Mouse (Mus musculus): ENCODE measurements around the gene Gcfc2.
A peak's percentile ranks its signal among the peaks of the same experiment; 100 is the strongest.

DNA sequence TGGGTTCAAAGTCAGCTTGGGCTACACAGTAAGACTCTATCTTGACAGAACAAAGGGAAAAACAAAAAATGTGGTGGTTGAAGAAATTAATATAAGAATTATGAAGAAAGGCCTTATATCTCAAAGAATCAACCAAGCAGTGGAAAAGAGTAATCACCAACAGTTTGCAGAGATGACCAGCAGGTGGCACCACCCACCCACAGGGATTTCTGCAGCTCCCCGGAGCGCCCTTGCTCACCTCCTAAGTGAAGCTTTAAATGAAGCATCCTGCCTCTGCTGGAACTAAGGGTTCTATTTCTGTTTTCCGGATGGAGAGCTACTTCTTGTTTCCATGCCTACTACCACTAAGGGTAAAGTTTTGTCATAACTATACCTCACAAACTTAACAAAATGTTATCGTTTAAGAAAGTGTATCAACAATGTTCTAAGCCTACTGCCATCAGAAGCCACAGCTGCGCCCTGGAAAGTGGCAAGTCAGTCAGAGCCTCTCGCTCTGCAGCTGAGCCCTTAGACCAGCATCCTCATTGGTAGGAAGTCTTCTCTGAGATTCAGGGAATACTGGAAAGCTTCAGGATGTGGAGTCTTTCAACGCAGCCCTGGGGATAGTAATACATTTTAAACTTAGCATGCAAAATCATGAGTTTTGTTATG, 52.6 kb downstream of the Gcfc2 start:
- TF ChIP-seq POLR2A (IDR thresholded peaks at IDR 0.05; ENCODE audit: insufficient read depth, low read length), result no peak
- TF ChIP-seq CTCF (IDR thresholded peaks at IDR 0.05; ENCODE audit: low read depth, low read length), result peak; percentile 75
- no peak for TF ChIP-seq EP300 (IDR thresholded peaks at IDR 0.05; ENCODE audit: insufficient read depth, low read depth, low read length)
